Mouse (Mus musculus): ENCODE data around the gene Fdxr. TPM values are rescaled to one million over a fixed set of nuclear protein-coding genes. Genes with fewer than 3 reads are reported as not detected.
A peak's percentile ranks its signal among the peaks of the same experiment; 100 is the strongest.

Gene Fdxr
- polyA plus RNA-seq, 1 experiment = 56.8 TPM

GRCm38 (mm10) chr11:115308781-115309180 lies 31.9 kb upstream of the Fdxr start:
- 64% methylated on average over 1 of the region's 1 CpGs for WGBS
- Histone ChIP-seq H3K27me3 (ENCODE audit: control insufficient read depth, insufficient read depth, low read length) (no peaks in the 10 kb centered on the region), H3K4me3 (replicated peaks; ENCODE audit: insufficient read depth, low read depth, low read length) (no peak overlapping the region), H3K27ac (ENCODE audit: insufficient read depth, low read length) (no peak overlapping the region), H3K4me1 (ENCODE audit: control insufficient read depth, insufficient read depth, low read length) (no peaks in the 10 kb centered on the region; the same call in 1 of the 2 replicates)
- no peak for DNase-seq
- TF ChIP-seq CTCF (IDR thresholded peaks at IDR 0.05; ENCODE audit: borderline replicate concordance, insufficient read depth, low read depth, low read length) = no peak
- no peak for TF ChIP-seq POLR2A (IDR thresholded peaks at IDR 0.05; ENCODE audit: borderline replicate concordance, insufficient read depth, low read length)

- Histone ChIP-seq H3K4me3 (replicated peaks; ENCODE audit: insufficient read depth, low read depth, low read length) (no peak within 1 kb of the TSS), H3K27ac (ENCODE audit: insufficient read depth, low read length) (no peak within 1 kb of the TSS), H3K4me1 (ENCODE audit: control insufficient read depth, insufficient read depth, low read length) (no peaks in the 10 kb centered on the region; the same call in 1 of the 2 replicates), H3K27me3 (ENCODE audit: control insufficient read depth, insufficient read depth, low read length) (no peaks in the 10 kb centered on the region)
- DNase-seq = no peak
- TF ChIP-seq CTCF (IDR thresholded peaks at IDR 0.05; ENCODE audit: borderline replicate concordance, insufficient read depth, low read depth, low read length) (no peak), POLR2A (IDR thresholded peaks at IDR 0.05; ENCODE audit: borderline replicate concordance, insufficient read depth, low read length) (no peak)
- WGBS = 37% methylated on average over 8 of the region's 8 CpGs
These were observed 30.0 kb upstream of the Fdxr start, which contains the start of gene Otop2 for GRCm38 (mm10) chr11:115306863-115307262. TSS of gene Otop2 (plus strand) at chr11:115307163.

GRCm38 (mm10) chr11:115303167-115303566 lies 26.3 kb upstream of the Fdxr start:
- 74% methylated on average over 8 of the region's 8 CpGs for WGBS
- DNase-seq = no peak
- H3K4me1 ChIP-seq (ENCODE audit: control insufficient read depth, insufficient read depth, low read length) = no peaks in the 10 kb centered on the region; the same call in 1 of the 2 replicates
- H3K27ac ChIP-seq (ENCODE audit: insufficient read depth, low read length) = no peak overlapping the region
- no peaks in the 10 kb centered on the region for H3K27me3 ChIP-seq (ENCODE audit: control insufficient read depth, insufficient read depth, low read length)
- TF ChIP-seq POLR2A (IDR thresholded peaks at IDR 0.05; ENCODE audit: borderline replicate concordance, insufficient read depth, low read length) (no peak), CTCF (IDR thresholded peaks at IDR 0.05; ENCODE audit: borderline replicate concordance, insufficient read depth, low read depth, low read length) (no peak)
- H3K4me3 ChIP-seq (replicated peaks; ENCODE audit: insufficient read depth, low read depth, low read length) = no peak overlapping the region

- Histone ChIP-seq H3K27ac (ENCODE audit: insufficient read depth, low read length) (no peak overlapping the region), H3K4me3 (replicated peaks; ENCODE audit: insufficient read depth, low read depth, low read length) (no peak overlapping the region), H3K27me3 (ENCODE audit: control insufficient read depth, insufficient read depth, low read length) (no peaks in the 10 kb centered on the region), H3K4me1 (ENCODE audit: control insufficient read depth, insufficient read depth, low read length) (peaks cover 3% of the 10 kb centered on the region; the same call in 1 of the 2 replicates)
- WGBS = 91% methylated on average over 2 of the region's 2 CpGs
- no peak for DNase-seq
- TF ChIP-seq CTCF (IDR thresholded peaks at IDR 0.05; ENCODE audit: borderline replicate concordance, insufficient read depth, low read depth, low read length) (no peak), POLR2A (IDR thresholded peaks at IDR 0.05; ENCODE audit: borderline replicate concordance, insufficient read depth, low read length) (no peak)
These were observed 24.5 kb upstream of the Fdxr start for GRCm38 (mm10) chr11:115301351-115301750.

- Histone ChIP-seq H3K4me1 (ENCODE audit: control insufficient read depth, insufficient read depth, low read length) (peaks cover 9% of the 10 kb centered on the region), H3K4me3 (replicated peaks; ENCODE audit: insufficient read depth, low read depth, low read length) (no peak overlapping the region), H3K27me3 (ENCODE audit: control insufficient read depth, insufficient read depth, low read length) (no peaks in the 10 kb centered on the region), H3K27ac (ENCODE audit: insufficient read depth, low read length) (no peak overlapping the region)
- no peak for DNase-seq
- no peak for TF ChIP-seq POLR2A (IDR thresholded peaks at IDR 0.05; ENCODE audit: borderline replicate concordance, insufficient read depth, low read length)
- TF ChIP-seq CTCF (IDR thresholded peaks at IDR 0.05; ENCODE audit: borderline replicate concordance, insufficient read depth, low read depth, low read length) = no peak
- 79% methylated on average over 4 of the region's 4 CpGs for whole genome bisulfite sequencing
These were observed 23.9 kb upstream of the Fdxr start for GRCm38 (mm10) chr11:115300745-115301144.

- no peak for TF ChIP-seq CTCF (IDR thresholded peaks at IDR 0.05; ENCODE audit: borderline replicate concordance, insufficient read depth, low read depth, low read length)
- WGBS = 79% methylated on average over 8 of the region's 8 CpGs
- H3K4me1 ChIP-seq (ENCODE audit: control insufficient read depth, insufficient read depth, low read length) = peaks cover 10% of the 10 kb centered on the region
- peak overlapping the region; percentile 37; the same call in 1 of the 2 replicates for H3K27ac ChIP-seq (ENCODE audit: insufficient read depth, low read length)
- no peaks in the 10 kb centered on the region for H3K27me3 ChIP-seq (ENCODE audit: control insufficient read depth, insufficient read depth, low read length)
- DNase-seq = no peak
- H3K4me3 ChIP-seq (replicated peaks; ENCODE audit: insufficient read depth, low read depth, low read length) = peak overlapping the region; percentile 43
These were observed 21.3 kb upstream of the Fdxr start for GRCm38 (mm10) chr11:115298160-115298559.

- peak within 1 kb of the TSS; percentile 37 for H3K27ac ChIP-seq (ENCODE audit: insufficient read depth, low read length)
- H3K27me3 ChIP-seq (ENCODE audit: control insufficient read depth, insufficient read depth, low read length) = no peaks in the 10 kb centered on the region
- DNase-seq = peak; percentile 90 to 91
- peaks cover 15% of the 10 kb centered on the region for H3K4me1 ChIP-seq (ENCODE audit: control insufficient read depth, insufficient read depth, low read length)
- peak within 1 kb of the TSS; percentile 43 for H3K4me3 ChIP-seq (replicated peaks; ENCODE audit: insufficient read depth, low read depth, low read length)
- TF ChIP-seq POLR2A (IDR thresholded peaks at IDR 0.05; ENCODE audit: borderline replicate concordance, insufficient read depth, low read length) (peak; percentile 77), CTCF (IDR thresholded peaks at IDR 0.05; ENCODE audit: borderline replicate concordance, insufficient read depth, low read depth, low read length) (peak; percentile 43; the same call in 1 of the 2 replicates)
- WGBS = 1% methylated on average over 44 of the region's 44 CpGs
These were observed 20.5 kb upstream of the Fdxr start, which contains the start of gene Fads6 for GRCm38 (mm10) chr11:115297214-115297826. TSS of gene Fads6 (minus strand) at chr11:115297663.
